Mouse (Mus musculus) heart, embryonic 14.5 days (tissue): Measurements from ENCODE around the gene Mras. TPM values are rescaled to one million over a fixed set of nuclear protein-coding genes. Genes with fewer than 3 reads are reported as not detected.
A peak's percentile ranks its signal among the peaks of the same experiment; 100 is the strongest.

Experiments
- ATAC-seq: fragments of 200-750 bp; cut with Nextera tagmentation; 2 replicates; pipeline ENCODE4 v1.8.0; 2017; ENCODE audit warnings: low read depth, moderate TSS enrichment; ENCODE audit not compliant: insufficient number of reproducible peaks, insufficient read depth, low FRiP score
- H3K27ac ChIP-seq, 2 experiments: fragments of 200-500 bp in 1 of 2; fragments of 300-500 bp in 1 of 2; sonication (generic) in 1 of 2; replicated peaks in 1 of 2; 2 replicates each; pipeline ENCODE4 v1.5.1; 2012 to 2014; ENCODE audit warnings: low read depth in 2 of 2, low read length in 2 of 2, control low read depth in 1 of 2, mild to moderate bottlenecking in 1 of 2, mixed read lengths in 1 of 2; ENCODE audit not compliant: control insufficient read depth in 1 of 2, insufficient read depth in 1 of 2
- H3K27me3 ChIP-seq: fragments of 300-500 bp; sonication (generic); 2 replicates; pipeline ENCODE4 v1.6.1; 2014; ENCODE audit warnings: mild to moderate bottlenecking, low read length, control low read depth; ENCODE audit not compliant: control insufficient read depth, insufficient read depth
- H3K36me3 ChIP-seq: fragments of 300-500 bp; sonication (generic); 2 replicates; pipeline ENCODE4 v1.6.1; 2014; ENCODE audit warnings: mild to moderate bottlenecking, control low read depth, low read length, mixed read lengths; ENCODE audit not compliant: control insufficient read depth, insufficient read depth
- H3K4me1 ChIP-seq, 2 experiments: fragments of 200-500 bp in 1 of 2; fragments of 300-500 bp in 1 of 2; sonication (generic) in 1 of 2; 2 replicates each; pipeline ENCODE4 v1.6.1; 2012 to 2014; ENCODE audit warnings: low read length in 2 of 2, control low read depth in 1 of 2, mixed read lengths in 1 of 2; ENCODE audit not compliant: control insufficient read depth in 2 of 2, insufficient read depth in 2 of 2
- H3K4me2 ChIP-seq: fragments of 300-500 bp; sonication (generic); 2 replicates; pipeline ENCODE4 v1.6.1; 2014; ENCODE audit warnings: mild to moderate bottlenecking, low read length
- H3K4me3 ChIP-seq, 2 experiments: fragments of 200-500 bp in 1 of 2; fragments of 300-500 bp in 1 of 2; sonication (generic) in 1 of 2; 2 replicates each; pipeline ENCODE4 v1.5.1; 2012 to 2014; ENCODE audit warnings: low read length in 2 of 2, mild to moderate bottlenecking in 2 of 2, control low read depth in 1 of 2, low read depth in 1 of 2, moderate library complexity in 1 of 2; ENCODE audit not compliant: control insufficient read depth in 1 of 2, insufficient read depth in 1 of 2
- H3K9ac ChIP-seq: fragments of 300-500 bp; sonication (generic); 2 replicates; pipeline ENCODE4 v1.6.1; 2014; ENCODE audit warnings: mild to moderate bottlenecking, low read length
- H3K9me3 ChIP-seq: fragments of 300-500 bp; sonication (generic); 2 replicates; pipeline ENCODE4 v1.6.1; 2016; ENCODE audit warnings: low read length, control low read depth; ENCODE audit not compliant: control insufficient read depth
- WGBS: fragments of 180-500 bp; shearing (Covaris S2); extraction: QIAGEN DNeasy Blood & Tissue Kit; methylation state at CpG from one replicate; pipeline ENCODE4 v1.1.7; 2014; 5-methylcytosine and 5-hydroxymethylcytosine counted together
- polyA plus RNA-seq: library from polyadenylated mRNA; unstranded; fragments of >200 nt; fragmentation: Nextera tagmentation; extraction: Ambion mirVana; gene quantifications from 2 replicates; pipeline ENCODE4 v1.2.1, GENCODE M21; 2014

The Mras gene
- polyA plus RNA-seq, 1 experiment from 2014 or later: 12.4 TPM

DNA sequence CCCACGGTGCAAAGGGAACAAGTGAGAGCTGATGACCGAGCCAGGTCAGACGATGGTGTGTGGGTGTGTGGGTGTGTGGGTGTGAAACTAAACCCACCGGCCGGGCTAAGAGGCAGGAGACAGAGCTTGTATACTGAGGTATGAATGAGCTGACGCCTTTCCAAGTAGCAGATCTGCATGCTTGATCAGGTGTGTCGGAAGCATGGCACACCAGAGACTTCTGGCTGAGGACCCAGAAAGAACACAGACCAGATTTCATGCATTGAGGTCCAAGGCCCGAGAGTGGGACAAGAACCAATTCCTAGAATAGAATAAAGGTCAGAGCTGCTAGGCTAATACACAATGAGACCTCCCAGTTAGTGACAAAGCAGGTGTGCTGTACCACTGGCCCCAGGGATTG lies 1.9 kb upstream of the Mras start:
- WGBS: 68% methylated on average over 8 of the region's 8 CpGs
- no peaks in the 10 kb centered on the region for H3K36me3 ChIP-seq
- no peak overlapping the region for H3K4me3 ChIP-seq
- no peak overlapping the region for H3K27ac ChIP-seq
- ATAC-seq: no peak
- H3K27me3 ChIP-seq: peaks cover 12% of the 10 kb centered on the region
- H3K4me1 ChIP-seq: peaks cover 13% of the 10 kb centered on the region in 2 experiments
- H3K9me3 ChIP-seq: no peaks in the 10 kb centered on the region
- H3K9ac ChIP-seq: no peak overlapping the region
- H3K4me2 ChIP-seq: no peak overlapping the region

DNA sequence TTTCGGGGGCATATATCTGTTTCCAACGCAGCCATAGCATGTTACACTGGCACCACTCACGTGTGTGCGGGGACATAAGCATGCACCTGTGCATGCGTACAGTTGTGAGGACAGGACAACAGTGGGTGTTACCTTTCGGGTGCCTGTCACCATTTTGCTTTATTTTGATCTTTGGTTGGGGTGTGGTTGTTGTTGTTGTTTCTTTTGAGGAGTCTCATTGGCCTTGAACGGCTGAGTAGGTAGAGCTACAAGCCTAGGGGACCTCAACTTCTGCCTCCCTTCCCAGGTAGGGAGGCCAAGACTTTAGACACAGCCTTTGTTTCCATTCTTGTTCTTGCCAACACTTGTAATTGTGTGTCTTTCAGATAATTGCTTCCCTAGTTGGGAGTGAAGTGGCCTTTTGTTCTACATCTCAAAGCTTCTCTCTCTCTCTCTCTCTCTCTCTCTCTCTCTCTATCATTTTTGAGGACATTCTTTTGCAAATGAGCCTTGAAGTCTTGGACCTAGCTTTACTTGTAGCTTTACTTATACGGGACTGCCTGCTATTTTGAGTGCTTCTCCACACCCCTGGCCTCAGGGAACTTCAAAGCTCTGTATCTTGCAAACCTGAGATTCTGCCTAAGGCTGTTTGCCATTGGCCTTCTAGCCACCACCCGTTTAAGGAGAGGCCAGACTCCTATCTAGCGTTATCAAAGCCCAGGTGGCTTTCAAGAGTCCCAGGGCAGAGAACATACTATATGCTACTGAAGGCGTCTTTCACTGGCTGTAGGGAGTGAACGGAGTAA lies 792 bp upstream of the Mras start:
- H3K4me2 ChIP-seq: 0 out of 2 replicates have a peak overlapping the region, but pooled peaks have one; percentile 94
- 72% methylated on average over 12 of the region's 12 CpGs for WGBS
- H3K4me3 ChIP-seq: no peak overlapping the region

DNA sequence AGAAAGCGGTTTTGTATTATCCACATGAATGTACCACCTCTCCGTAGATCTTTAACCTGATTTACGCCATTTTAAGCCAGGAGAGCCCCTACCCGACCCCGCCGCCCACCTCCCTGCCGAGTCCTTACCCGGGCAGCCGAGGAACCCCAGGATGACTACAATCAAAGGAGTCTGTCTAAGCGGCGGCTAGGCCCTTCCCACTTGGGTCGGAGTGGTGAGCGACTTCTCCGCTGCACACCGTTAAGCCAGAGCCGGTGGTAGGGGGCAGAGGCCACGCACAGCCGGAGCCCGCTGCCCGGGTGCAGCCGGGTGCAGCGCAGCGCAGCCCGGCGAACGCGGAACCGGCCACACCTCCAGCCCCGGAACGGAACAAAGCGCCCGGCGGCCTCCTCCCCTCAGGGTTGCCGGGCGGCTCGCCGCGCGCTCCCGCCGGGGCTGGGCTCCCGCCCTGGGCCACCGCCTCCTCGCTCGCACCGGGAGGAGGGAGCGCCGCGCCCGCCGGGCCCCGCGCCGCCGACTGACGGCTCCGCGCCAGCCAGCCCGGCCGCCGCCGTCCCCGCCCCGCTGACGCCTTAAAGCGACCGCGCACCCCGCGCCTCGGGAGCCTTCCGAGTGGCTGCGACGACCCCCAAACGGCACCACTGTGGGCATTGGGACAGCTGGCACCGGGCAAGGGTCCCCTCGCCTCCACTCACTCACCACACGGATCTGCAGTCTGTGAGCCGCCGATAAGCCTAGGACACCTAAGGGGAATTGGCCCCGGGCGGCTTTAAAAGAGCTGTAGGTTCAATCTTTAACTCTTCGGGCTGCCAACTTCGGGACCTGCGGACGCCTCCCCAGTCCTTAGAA lies 775 bp downstream of the Mras start:
- Histone ChIP-seq H3K4me2 (peak overlapping the region; percentile 94), H3K4me1 (peaks cover 13% of the 10 kb centered on the region in 2 experiments), H3K4me3 (peak overlapping the region; percentile 84 to 85), H3K36me3 (no peaks in the 10 kb centered on the region), H3K9me3 (no peaks in the 10 kb centered on the region), H3K27me3 (peaks cover 12% of the 10 kb centered on the region), H3K9ac (peak overlapping the region; percentile 88), H3K27ac (peak overlapping the region; percentile 5 to 73)
- under 1% methylated on average over 70 of the region's 86 CpGs for WGBS
- ATAC-seq: peak; percentile 74

More for the DNA sequence above, 792 bp upstream of the Mras start:
- Histone ChIP-seq H3K36me3 (no peaks in the 10 kb centered on the region), H3K4me1 (peaks cover 13% of the 10 kb centered on the region in 2 experiments), H3K9ac (no peak overlapping the region), H3K9me3 (no peaks in the 10 kb centered on the region), H3K27me3 (peaks cover 12% of the 10 kb centered on the region), H3K27ac (no peak overlapping the region)
- ATAC-seq: no peak

GRCm38 (mm10) chr9:99435619-99436181 lies 1.5 kb downstream of the Mras start:
- WGBS: 22% methylated on average over 16 of the region's 16 CpGs
- H3K4me1 ChIP-seq: peaks cover 13% of the 10 kb centered on the region in 2 experiments
- peak overlapping the region; percentile 88 for H3K9ac ChIP-seq
- no peaks in the 10 kb centered on the region for H3K36me3 ChIP-seq
- ATAC-seq: no peak
- H3K4me3 ChIP-seq: peak overlapping the region; percentile 84 to 85
- H3K4me2 ChIP-seq: peak overlapping the region; percentile 94
- peak overlapping the region; percentile 8 to 73 for H3K27ac ChIP-seq
- H3K9me3 ChIP-seq: no peaks in the 10 kb centered on the region
- peaks cover 12% of the 10 kb centered on the region for H3K27me3 ChIP-seq

DNA sequence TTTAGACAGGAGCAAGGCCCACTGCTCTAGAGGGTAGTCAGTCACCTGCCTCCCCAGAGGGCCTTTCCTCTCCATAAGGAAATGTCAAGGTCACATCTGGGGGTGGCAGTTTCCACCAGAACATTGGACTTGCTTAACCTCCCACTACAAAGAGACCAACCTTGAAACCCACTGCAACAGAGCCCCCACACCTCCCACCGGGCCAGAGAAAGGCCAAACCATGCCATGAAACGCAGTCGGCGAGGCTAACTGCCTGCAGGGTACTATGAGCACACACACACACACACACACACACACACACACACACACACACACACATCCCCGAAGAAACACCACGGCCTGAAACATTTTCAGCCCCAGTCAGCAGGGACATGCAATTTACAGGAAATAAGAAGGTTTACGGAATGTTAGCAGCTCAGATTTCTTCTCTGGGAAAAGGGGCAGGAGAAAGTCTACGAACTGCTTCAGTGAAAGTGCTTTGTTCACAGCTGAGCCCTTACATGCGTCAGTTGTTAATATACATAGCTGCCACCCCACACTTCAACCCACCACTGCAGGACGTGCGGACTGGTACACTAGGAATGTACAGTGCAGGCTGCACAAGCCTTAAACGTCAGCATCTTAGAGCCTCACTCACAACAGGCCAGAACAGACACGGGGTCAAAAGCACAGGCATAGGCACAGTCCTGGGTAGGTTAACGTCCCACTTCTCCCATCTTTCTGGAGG lies 2.1 kb downstream of the Mras start:
- no peaks in the 10 kb centered on the region for H3K9me3 ChIP-seq
- H3K4me1 ChIP-seq: peaks cover 13% of the 10 kb centered on the region in 2 experiments
- H3K36me3 ChIP-seq: no peaks in the 10 kb centered on the region
- H3K27ac ChIP-seq: peak overlapping the region; percentile 16 to 54; a peak in 2 of 4 replicates
- peak overlapping the region; percentile 88 for H3K9ac ChIP-seq
- no peak for ATAC-seq
- peak overlapping the region; percentile 94 for H3K4me2 ChIP-seq
- H3K27me3 ChIP-seq: peaks cover 12% of the 10 kb centered on the region
- 59% methylated on average over 14 of the region's 14 CpGs for WGBS
- H3K4me3 ChIP-seq: peak overlapping the region; percentile 84 to 85

DNA sequence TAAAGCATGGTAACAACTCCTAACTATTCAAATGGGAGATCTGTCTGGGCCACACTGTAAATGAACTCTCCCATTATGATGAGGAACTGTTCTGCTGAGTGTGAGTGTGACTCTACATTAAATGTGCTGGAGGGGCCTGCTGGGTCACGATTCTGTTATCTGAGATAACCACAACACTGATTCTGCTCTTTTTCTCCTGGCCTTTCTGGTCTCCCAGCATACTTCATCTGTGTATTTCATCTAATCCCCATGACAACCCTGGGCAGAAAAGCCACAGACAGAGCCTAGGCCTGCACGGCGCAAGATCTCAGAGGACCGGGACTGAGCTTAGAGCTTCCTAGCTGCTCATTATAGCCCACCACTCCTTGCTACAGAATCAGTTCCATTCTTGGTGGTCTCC lies 4.7 kb downstream of the Mras start:
- Histone ChIP-seq H3K4me2 (no peak overlapping the region), H3K9ac (no peak overlapping the region), H3K4me3 (no peak overlapping the region), H3K27me3 (peaks cover under 1% of the 10 kb centered on the region; the same call in 1 of the 2 replicates), H3K36me3 (no peaks in the 10 kb centered on the region), H3K4me1 (peaks cover 15 to 18% of the 10 kb centered on the region in 2 experiments), H3K9me3 (no peaks in the 10 kb centered on the region), H3K27ac (no peak overlapping the region)
- no peak for ATAC-seq
- 65% methylated on average over 4 of the region's 4 CpGs for WGBS

DNA sequence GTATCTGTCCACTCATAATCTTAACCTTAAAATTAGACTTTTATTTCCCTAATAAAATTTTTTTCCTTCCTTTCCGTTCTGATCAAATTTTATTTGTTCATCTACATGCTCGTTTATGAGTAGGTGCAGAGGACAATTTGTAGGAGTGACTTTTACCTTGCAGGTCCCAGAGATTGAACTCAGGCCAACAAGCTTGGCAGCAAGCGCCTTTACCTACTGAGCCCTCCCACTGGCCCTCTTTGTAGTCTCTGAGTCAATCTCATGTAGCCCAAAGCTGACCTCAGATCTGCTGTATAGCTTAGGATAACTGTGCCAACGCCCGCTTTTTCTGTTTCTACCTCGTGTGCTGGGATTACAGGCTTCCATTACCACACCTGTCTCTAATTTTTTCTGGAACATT lies 5.2 kb downstream of the Mras start:
- ATAC-seq: no peak
- WGBS: 78% methylated on average over 6 of the region's 6 CpGs
- no peaks in the 10 kb centered on the region for H3K27me3 ChIP-seq
- peaks cover 13 to 14% of the 10 kb centered on the region in 2 experiments for H3K4me1 ChIP-seq
- no peaks in the 10 kb centered on the region for H3K9me3 ChIP-seq
- H3K4me3 ChIP-seq: no peak overlapping the region
- H3K27ac ChIP-seq: no peak overlapping the region
- no peak overlapping the region for H3K4me2 ChIP-seq
- no peaks in the 10 kb centered on the region for H3K36me3 ChIP-seq
- no peak overlapping the region for H3K9ac ChIP-seq
